Mouse (Mus musculus) layer of hippocampus, adult 2 months (tissue): ENCODE results near the gene Zdhhc6. TPM values are rescaled to one million over a fixed set of nuclear protein-coding genes. Genes with fewer than 3 reads are reported as not detected.
A peak's percentile ranks its signal among the peaks of the same experiment; 100 is the strongest.

Experiments
- DNase-seq, 2 experiments: peaks; one replicate each; pipeline ENCODE4 v3.0.0; 2022; ENCODE audit warnings: low spot score in 2 of 2
- H3K27ac ChIP-seq: fragments of 200-600 bp; 2 replicates; pipeline ENCODE4 v1.8.1; 2022
- H3K4me3 ChIP-seq: fragments of 200-600 bp; 2 replicates; pipeline ENCODE4 v1.8.1; 2022; ENCODE audit warnings: mild to moderate bottlenecking
- CTCF ChIP-seq: fragments of 200-600 bp; conservative IDR thresholded peaks from 2 replicates; pipeline ENCODE4 v1.8.1; 2022; ENCODE audit warnings: antibody characterized with exemption, mild to moderate bottlenecking, moderate library complexity
- total RNA-seq, 2 experiments: library from RNA; stranded (reverse); gene quantifications; 2 replicates each; pipeline ENCODE4 v1.2.3; 2021

Gene Zdhhc6
- total RNA-seq, 2 experiments from 2014 or later = 28.3 to 29.2 TPM

DNA sequence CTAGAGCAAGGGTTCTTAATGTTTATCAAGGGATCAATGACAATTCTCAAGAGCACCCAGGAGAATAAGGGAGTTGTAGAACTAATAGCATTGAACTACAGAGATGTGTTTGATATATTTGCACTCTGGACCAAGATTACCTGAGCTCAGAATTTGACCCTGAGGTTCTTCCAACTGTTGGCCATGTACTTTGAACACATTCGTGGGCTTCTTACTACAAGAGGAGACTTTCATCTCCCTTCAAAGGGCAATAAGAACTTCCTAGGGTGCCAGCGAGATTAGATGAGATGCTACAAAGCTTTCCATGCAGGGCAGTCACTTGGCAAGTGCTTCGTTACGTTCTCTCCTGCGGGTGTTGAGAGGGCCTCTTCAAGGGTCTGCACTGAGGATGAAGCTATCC, 68.3 kb downstream of the Zdhhc6 start:
- no peak overlapping the region for H3K27ac ChIP-seq
- no peak for TF ChIP-seq CTCF
- no peak overlapping the region for H3K4me3 ChIP-seq
- DNase-seq = no peak

DNA sequence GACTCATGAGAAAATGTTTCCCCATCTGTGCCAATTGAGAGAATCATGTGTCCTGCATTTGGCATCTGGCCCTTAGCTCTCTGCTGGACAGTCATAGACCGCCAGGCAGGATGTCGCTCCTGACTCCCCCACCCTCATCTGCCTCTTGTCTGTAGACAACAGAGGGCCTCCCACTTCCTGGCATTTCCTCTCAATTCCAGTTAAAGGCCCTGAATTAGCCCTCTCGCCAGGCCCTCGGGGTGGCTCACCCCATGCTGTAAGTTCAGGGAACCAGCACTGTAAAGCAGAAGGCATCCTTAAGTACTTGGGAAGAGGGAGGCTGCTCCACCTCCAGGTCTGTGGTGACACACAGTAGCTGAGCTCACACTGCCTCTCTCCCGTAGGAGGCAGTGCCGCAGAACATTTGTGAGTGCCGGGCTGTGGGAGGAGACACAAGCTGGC, 71.0 kb downstream of the Zdhhc6 start:
- peak; percentile 18 to 44 for DNase-seq
- H3K27ac ChIP-seq = peak overlapping the region; percentile 68
- TF ChIP-seq CTCF = peak; percentile 61
- H3K4me3 ChIP-seq = no peak overlapping the region

DNA sequence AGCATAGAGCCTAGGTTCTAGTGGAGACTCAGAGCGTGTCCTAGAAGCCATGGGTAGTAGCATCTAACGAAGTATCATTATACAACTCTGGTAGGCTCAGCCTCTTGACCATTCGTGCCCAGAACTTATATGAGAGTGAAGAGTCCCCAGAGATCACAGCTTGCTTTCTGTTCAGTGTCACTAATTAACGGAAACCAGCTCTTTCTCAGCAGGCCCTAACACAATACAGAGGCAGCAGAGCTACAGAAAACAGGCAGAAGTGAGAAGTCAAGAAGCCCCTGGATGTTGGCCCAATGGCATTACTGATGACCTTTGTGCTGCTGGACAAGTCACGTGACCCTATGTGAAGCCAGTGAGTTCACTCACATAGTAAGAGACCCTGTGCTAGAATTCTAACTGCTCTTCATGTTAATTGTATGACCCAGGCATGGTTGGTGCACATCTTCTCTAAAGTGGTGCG, 74.6 kb downstream of the Zdhhc6 start, which contains the start of gene Gucy2g:
TSS of gene Gucy2g (minus strand) at position 51 of the 460 bp plus-strand sequence.
- TF ChIP-seq CTCF = no peak
- H3K27ac ChIP-seq = no peak within 1 kb of the TSS
- no peak for DNase-seq
- no peak within 1 kb of the TSS for H3K4me3 ChIP-seq

DNA sequence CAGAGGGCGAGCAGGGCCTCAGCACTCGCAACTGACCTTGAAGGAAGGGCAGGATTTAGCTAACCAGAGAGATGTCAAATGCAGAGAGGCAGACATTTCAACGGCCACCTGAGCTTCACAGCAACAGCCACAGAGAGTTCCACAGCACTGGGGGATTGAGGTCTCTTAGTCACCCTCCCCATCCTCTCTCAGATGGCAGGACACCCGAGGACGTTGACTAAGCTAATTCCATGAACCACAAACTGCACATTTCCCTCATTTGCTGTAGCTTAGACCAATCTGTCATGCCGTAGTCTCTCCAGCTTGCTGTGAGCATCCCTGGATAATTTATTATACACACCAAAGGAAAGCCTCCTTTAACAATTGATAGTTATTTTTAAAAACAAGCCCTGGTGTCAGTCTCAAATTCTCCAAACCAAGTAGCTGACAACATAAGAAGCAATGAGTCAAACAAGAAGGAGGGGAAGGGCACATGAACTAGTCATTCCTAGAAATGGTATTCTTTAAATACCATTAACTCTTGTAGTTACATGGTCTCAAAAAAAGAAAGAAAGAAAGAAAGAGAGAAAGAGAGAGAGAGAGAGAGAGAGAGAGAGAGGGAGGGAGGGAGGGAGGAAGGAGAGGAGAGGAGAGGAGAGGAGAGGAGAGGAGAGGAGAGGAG, 75.9 kb downstream of the Zdhhc6 start:
- TF ChIP-seq CTCF = no peak
- DNase-seq = no peak
- Histone ChIP-seq H3K4me3 (no peak overlapping the region), H3K27ac (peak overlapping the region; percentile 28; the same call in 1 of the 2 replicates)

DNA sequence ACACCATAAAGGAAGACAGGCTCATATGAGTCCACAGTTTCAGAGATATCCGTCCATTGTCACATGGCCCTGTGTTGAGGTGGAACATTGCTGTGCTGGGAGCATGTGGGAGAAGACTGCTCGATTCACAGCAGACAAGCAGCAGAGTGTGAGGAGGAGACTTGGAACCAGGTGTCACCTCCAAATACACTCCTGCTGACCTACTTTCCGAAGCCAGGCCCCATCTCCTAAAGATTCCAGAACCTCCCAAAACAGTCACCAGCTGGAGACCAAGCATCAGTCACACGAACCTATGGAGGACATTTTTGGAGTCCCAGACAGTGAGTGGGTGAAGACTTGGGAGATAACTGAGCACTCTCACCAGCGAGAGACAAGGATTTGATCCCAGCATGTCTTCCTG, 79.3 kb downstream of the Zdhhc6 start:
- no peak overlapping the region for H3K27ac ChIP-seq
- H3K4me3 ChIP-seq = no peak overlapping the region
- no peak for DNase-seq
- TF ChIP-seq CTCF = no peak

DNA sequence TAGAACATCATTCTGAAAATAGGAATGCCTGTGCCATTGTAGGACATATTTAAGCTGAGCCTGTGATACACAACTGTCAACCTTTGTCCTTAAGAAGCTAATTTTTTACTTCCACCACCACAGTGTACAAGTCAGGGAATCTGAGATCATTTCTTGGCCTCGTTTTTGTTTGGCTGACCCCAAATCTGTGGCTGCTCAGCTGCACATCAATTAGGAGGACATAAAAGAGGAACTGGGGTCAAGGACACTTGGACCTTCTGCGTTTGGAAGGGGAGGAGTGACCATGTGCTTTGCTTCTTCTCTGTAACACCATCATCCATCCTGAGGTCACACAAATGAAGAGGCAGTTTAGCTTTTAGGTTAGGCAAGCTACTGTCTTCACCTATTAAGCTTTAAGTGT, 79.8 kb downstream of the Zdhhc6 start:
- no peak for TF ChIP-seq CTCF
- no peak overlapping the region for H3K27ac ChIP-seq
- no peak overlapping the region for H3K4me3 ChIP-seq

DNA sequence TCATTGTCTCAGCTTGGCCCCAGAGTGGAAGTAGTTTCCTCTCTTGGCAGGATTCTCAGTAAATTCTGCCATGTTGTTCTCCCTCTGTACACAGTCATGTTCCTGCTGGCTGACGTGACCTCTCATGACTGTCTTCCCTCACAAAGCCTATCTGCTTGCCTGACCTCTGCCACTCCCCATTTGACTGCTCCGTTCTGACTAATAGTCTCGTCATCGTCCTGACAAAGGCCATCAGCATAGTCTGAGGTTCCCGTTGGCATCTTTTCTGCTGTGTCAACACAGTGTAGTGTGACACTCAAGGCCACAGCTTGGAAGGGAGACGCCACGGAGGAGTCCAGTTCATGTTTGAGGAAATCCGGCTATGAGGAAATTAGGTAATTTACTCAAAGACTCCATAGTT, 83.7 kb downstream of the Zdhhc6 start:
- Histone ChIP-seq H3K4me3 (no peak overlapping the region), H3K27ac (no peak overlapping the region)
- no peak for DNase-seq
- no peak for TF ChIP-seq CTCF

More for the DNA sequence above, 79.8 kb downstream of the Zdhhc6 start:
- no peak for DNase-seq

DNA sequence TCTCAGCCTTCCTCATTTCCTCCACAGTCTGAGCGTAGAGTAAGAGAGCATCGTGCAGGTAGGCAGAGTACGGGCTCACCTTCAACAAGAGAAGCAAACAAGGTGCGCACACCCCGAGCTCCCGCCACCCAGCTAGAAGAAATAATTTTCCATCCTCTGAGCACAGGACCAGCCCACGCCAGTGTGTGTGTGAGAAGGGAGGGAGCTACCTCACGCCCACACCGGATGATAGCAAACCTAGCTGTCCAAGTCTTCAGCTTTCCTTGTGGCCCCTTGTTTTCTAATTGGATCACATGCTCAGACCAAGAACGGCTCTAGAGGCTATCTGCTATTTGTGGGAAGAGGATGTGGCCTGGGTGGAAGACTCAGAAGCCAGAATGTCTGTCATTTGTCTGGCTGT, 84.8 kb downstream of the Zdhhc6 start:
- Histone ChIP-seq H3K27ac (no peak overlapping the region), H3K4me3 (no peak overlapping the region)
- no peak for DNase-seq
- TF ChIP-seq CTCF = no peak

DNA sequence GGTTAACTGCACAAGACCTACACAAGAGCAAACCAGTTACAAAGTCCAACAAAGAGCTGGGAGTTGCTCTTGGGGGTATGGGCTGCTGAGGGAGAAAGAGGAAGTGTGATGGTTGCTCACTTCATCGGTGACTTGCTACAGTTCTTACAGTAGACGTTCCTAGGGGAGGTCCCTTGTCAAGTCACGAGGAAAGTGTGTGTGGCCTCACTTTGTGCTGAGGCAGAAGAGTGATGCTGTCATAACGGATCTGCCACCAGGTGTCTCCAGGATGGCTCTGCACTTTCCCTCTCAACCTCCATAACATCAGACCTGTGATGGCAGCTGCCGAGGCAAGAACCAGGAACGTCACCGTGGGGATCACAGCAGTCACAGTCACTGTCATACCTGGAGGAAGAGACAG, 88.7 kb downstream of the Zdhhc6 start:
- no peak for DNase-seq
- TF ChIP-seq CTCF = peak; percentile 34
- Histone ChIP-seq H3K27ac (no peak overlapping the region), H3K4me3 (no peak overlapping the region)

DNA sequence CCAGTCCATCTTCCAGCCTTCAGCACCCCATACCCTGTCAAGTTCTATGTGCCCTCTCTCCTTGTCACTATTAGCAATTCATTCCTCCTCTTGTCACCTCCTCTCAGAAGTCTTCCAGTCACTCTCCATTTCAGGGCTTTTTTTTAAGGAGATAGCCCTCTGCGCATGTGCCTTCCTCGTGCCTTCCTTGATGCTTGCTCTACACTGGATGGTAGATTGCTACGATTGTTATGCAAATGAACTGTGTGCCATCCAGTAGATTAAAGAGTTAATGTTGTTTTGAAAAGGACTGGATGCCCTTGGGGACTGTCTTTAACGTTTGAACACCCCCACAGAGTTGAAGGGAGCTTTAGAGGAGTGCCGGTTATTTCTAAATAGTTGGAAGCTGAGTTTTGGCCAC, 89.2 kb downstream of the Zdhhc6 start:
- no peak overlapping the region for H3K27ac ChIP-seq
- TF ChIP-seq CTCF = no peak
- no peak overlapping the region for H3K4me3 ChIP-seq
- DNase-seq = no peak

DNA sequence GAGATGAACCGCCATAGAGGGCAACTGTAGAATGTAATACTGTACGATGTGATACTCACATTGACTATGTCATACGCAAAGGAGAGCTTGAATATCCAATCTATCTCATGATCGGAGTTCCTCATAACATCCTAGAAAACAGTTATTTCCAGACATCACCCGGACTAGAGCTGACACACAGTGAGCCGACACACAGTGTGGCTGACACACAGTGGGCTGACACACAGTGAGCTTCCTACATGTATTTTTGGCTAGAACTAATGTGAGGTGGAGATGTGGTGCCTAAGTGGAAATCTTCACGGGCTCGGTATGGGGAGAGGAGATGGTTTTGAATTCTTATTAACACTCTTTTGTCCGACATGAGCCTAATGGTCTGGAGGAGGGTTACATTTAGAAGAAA, 93.6 kb downstream of the Zdhhc6 start:
- Histone ChIP-seq H3K27ac (no peak overlapping the region), H3K4me3 (no peak overlapping the region)
- no peak for TF ChIP-seq CTCF
- no peak for DNase-seq

Other genes with a start within 250 kb of the Zdhhc6 start
- 10 to 100 TPM; 40.9 to 44.5 TPM for gene Gpam, start 188.8 kb downstream of the Zdhhc6 start, total RNA-seq
- under 1 TPM in 1 of 2 experiments, not detected in 1; 0.15 TPM for gene Tectb, start 135.3 kb downstream of the Zdhhc6 start, total RNA-seq
- gene Gucy2g, start 74.8 kb downstream of the Zdhhc6 start, total RNA-seq = 1 to 10 TPM in 1 of 2 experiments, under 1 TPM in 1; 0.69 to 1.0 TPM
- gene Acsl5, start 64.1 kb downstream of the Zdhhc6 start, total RNA-seq = 10 to 100 TPM; 33.6 to 42.2 TPM
- 10 to 100 TPM; 57.6 to 60.4 TPM for gene Vti1a, start 263 bp upstream of the Zdhhc6 start, total RNA-seq